Mouse (Mus musculus) fibroblast of lung, adult 2 months (primary cell): ENCODE measurements around the gene Zbtb45.

ENCODE experiments used
- DNase-seq: peaks from one replicate; pipeline ENCODE4 v3.0.0-alpha.2; 2011; ENCODE audit warnings: low read depth

Gene Zbtb45

GRCm38 (mm10) chr7:13010005-13010908 is at the start of gene Zbtb45:
Zbtb45 (minus strand) TSS chr7:13010034.
- DNase-seq: no peak

- no peak for DNase-seq
Measured at GRCm38 (mm10) chr7:13059536-13059935, 49.7 kb upstream of the Zbtb45 start.

- DNase-seq: no peak
Measured at GRCm38 (mm10) chr7:13056913-13057700, 47.3 kb upstream of the Zbtb45 start.

DNA sequence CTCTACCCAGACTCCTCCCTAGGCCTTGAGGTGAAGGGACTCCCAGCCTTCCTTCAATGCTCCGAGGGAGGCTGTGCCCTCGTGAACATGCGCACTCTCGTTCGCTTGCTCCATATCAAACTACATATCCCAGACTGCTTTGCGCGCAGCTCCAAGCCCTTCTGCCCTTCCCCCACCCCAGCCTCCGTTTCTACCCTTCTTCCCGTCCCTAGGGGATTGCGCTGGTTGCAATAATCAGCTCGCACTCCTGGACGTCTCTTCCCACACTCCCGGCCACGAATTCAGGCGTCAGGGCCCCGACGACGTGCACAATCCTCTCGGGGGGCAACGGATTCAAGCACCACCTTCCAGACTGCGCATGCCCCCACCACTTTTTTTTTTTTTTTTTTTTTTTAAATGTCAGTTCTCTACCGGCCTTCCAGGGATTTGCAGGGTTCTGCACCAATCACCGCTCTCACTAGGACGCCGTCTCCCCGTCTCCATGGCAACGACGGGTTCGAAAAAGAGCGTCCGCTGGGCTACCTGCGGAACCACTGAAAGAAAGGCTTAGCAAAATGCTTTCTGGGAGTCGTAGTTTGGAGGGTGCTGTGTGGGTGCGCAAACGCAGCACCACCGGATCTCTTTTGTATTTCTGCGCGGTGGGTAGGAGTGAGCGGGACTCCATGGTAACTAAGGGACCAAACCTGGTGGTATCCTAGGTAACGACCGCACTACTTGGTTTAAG is 44.6 kb upstream of the Zbtb45 start, which contains the start of gene Mzf1:
Gene Mzf1, minus strand, starts transcription at position 478 of the 724 bp plus-strand sequence.
- peak; percentile 82 for DNase-seq

DNA sequence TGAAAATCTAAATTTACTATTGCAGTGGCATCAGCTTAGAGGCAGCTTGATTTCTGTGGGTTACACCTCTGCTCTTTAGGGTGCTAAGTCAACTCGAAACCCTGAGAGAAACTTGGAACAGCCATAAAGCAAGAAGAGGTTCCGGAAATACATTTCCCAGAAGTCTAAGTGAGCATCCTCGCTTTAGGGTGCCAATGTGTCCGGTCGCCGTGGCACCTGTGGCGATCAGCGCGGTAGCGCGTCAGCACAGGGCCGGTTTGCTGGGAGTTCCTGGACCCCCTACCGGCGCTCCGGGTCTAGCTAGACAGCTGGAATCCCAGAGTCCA is 44.1 kb upstream of the Zbtb45 start:
- no peak for DNase-seq

GRCm38 (mm10) chr7:13053501-13053900 is 43.7 kb upstream of the Zbtb45 start:
- no peak for DNase-seq

- no peak for DNase-seq
Measured at GRCm38 (mm10) chr7:13053001-13053400, 43.2 kb upstream of the Zbtb45 start.

GRCm38 (mm10) chr7:13046084-13046483 is 36.2 kb upstream of the Zbtb45 start:
- DNase-seq: no peak

GRCm38 (mm10) chr7:13044254-13044625 is 34.4 kb upstream of the Zbtb45 start:
- no peak for DNase-seq

DNA sequence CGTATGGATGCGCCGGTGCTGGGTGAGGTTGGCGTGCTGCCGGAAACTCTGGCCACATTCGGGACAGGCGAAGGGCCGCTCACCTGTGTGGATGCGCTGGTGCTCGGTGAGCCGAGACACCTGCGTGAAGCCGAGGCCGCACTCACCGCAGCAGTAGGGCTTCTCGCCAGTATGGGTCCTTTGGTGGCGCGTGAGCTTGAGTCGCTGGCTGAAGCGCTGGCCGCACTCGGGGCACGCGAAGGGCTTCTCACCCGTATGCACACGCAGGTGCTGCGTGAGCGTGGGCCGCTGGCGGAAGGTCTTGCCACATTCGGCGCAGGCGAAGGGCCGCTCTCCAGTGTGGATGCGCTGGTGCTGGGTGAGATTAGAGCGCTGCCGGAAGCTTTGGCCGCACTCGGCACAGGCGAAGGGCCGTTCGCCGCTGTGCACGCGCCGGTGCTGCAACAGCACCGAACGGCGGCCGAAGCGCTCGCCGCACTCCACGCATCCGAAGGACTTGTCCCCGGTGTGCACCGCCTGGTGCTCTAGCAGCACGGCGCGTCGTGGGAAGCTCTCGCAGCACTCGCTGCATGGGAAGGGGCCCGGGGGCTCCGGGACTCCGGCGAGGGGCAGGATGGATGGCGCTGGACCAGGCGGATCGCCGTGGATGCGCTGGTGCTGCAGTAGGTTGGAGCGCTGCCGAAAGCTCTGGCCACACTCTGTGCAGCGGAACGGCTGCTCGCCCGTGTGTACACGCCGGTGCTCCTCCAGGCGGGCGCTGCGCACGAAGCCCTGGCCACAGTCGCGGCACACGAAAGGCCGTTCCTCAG is 33.8 kb upstream of the Zbtb45 start:
- DNase-seq: no peak

DNA sequence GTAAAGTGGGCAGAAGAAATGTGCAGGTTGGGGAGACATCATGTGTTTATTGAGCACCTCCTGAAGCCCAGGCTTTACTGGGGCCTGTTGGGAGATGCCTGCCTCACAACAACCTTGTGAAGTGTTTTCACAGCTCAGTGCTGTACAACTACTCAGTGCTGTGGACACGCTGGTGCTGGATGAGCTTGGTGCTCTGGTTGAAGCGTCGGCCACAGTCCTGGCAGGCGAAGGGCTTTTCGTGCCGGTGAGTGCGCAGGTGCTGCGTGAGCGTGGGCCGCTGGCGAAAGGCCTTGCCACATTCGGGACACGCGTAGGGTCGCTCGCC is 33.2 kb upstream of the Zbtb45 start:
- DNase-seq: no peak

- DNase-seq: no peak
Measured at GRCm38 (mm10) chr7:13042511-13042910, 32.7 kb upstream of the Zbtb45 start.

DNA sequence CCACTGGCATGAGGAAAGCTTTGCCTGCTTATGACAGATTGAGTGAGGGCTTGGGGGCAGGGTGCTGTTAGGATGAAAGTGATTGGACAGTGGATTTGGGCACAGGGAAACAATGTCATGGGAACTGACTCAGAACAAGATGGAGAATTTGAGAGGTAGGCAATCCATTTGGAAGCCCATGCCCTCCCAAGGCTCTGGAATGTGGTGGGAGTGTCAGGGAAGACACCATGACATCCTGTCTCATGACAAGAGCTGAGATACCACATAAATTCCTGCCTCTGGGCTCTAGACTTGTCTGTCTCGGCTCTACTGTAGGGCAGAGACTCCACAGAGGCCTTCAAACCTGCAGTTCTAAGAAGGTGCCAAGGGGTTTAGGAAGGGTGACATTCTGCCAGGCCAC is 31.4 kb upstream of the Zbtb45 start:
- DNase-seq: no peak

- DNase-seq: no peak
Measured at GRCm38 (mm10) chr7:13039181-13039580, 29.3 kb upstream of the Zbtb45 start.

DNA sequence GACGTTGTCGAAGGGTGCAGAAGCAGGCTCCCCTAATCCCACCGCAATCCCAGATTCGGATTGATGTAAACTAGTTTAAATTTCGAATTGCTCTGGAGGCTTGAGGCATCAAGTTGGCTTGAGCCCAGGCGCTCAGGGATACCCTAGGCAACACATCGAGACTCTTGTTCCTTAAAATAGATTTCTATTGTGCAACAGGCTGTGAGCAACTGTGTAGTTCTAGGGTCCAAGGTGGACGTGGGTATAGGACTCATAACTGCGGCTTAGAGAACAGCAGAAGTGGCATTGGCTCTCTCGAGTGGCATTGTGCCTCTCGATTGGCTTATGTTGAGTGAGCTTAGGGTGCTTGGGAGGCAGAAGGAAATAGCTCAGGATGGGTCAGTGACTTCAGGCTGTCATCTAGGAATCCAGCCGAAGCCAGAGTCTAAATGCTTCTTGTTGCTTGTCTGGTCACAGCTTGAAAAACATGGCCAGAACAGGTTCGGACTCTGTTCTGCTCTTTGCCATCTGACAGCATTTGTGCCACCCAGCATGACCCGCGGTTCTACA is 28.9 kb upstream of the Zbtb45 start:
- no peak for DNase-seq

GRCm38 (mm10) chr7:13037901-13038555 is 28.2 kb upstream of the Zbtb45 start, which contains the start of gene Ube2m:
Ube2m (minus strand) TSS chr7:13038275.
- peak; percentile 91 for DNase-seq

DNA sequence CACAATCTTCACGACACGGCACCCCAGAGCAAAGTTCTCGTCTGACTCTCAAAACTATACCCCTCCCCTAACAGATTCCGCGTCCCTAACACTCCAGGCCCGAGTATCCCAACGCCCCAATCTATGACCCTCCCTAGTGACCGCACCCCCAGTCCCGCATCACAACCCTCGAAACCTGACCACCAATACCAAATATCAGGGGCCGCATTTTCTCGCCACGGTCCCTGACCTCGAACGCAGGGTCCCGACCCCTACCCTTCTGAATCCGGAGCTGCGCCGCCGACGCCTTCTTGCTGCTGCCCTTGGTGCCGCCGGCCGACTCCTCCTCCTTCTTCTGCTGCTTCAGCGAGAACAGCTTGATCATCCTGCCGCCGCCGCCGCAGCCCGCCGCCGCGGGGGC is 27.5 kb upstream of the Zbtb45 start:
- no peak for DNase-seq

- DNase-seq: no peak
Measured at GRCm38 (mm10) chr7:13036806-13037205, 27.0 kb upstream of the Zbtb45 start.

DNA sequence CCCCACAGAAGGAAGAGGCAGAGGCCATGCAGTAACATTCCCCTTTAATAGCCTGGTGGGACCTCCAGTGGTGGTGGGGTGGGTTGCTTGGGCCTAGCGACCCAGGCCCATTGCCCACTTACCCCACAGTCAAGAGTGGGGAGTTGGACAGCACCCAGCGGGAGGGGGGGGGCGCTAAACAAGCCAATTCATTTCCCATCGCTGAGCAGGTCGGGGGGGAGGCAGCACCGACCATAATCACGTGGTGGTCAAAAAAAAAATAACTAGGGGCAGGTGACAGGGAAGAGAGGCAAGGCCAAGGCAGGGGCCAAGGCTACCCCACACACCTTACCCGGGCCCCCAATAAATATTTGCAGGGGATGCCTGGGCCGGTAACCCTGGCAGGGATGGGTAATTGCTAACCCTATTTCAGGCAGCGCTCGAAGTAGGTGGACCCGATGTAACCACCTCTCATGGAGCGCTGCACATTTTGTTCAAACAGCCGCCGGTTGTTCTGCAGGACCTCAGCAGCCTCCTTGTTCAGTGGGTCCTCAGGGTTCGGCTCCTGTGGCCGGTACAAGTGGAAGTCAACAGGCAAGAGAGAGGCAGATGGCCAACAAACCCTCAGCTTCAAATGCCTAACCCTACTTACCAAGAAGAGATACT is 25.5 kb upstream of the Zbtb45 start:
- no peak for DNase-seq
